Comparison of ENCODE assay signal across 8 mouse cellular contexts in genomic region chr3:9346356-9346755, GRCm38 (mm10).
A peak's percentile ranks its signal among the peaks of the same experiment; 100 is the strongest.
DNase-seq lines count a peak whose midpoint lies in the region; ATAC-seq and TF ChIP-seq lines count a peak whose summit lies in the region.

No protein-coding gene starts in this region.

- no peaks in the 10 kb centered on the region for H3K9me3 ChIP-seq in lung, postnatal 0 days (ENCODE audit: low read length)
- no peaks in the 10 kb centered on the region for H3K9me3 ChIP-seq in forebrain, embryonic 15.5 days
- H3K9me3 ChIP-seq in limb, embryonic 13.5 days = no peaks in the 10 kb centered on the region
- no peaks in the 10 kb centered on the region for H3K9me3 ChIP-seq in stomach, embryonic 15.5 days

- no peak for DNase-seq in lung, postnatal 0 days (ENCODE audit: low spot score)
- no peak for DNase-seq in lung, postnatal 36 days
- DNase-seq in layer of hippocampus, postnatal 14 days (ENCODE audit: low spot score in 2 of 2) = no peak
- DNase-seq in Muller cell, postnatal 12 days (ENCODE audit: inconsistent ontology term) = no peak
- DNase-seq in frontal cortex, postnatal 25 days (ENCODE audit: low spot score in 2 of 2) = no peak

- no peaks in the 10 kb centered on the region for H3K27me3 ChIP-seq in lung, postnatal 0 days (replicated peaks; ENCODE audit: insufficient read depth, low read length)
- peaks cover 8% of the 10 kb centered on the region; the same call in 1 of the 2 replicates for H3K27me3 ChIP-seq in forebrain, embryonic 15.5 days
- peaks cover 33% of the 10 kb centered on the region for H3K27me3 ChIP-seq in limb, embryonic 13.5 days
- no peaks in the 10 kb centered on the region; the same call in 1 of the 2 replicates for H3K27me3 ChIP-seq in stomach, embryonic 15.5 days (replicated peaks)

- TF ChIP-seq EP300 in lung, postnatal 0 days (IDR thresholded peaks at IDR 0.05) = no peak

- 0 out of 2 replicates have a peak overlapping the region, but pooled peaks have one; percentile 16 for H3K9ac ChIP-seq in lung, postnatal 0 days (replicated peaks; ENCODE audit: low read depth)
- H3K9ac ChIP-seq in forebrain, embryonic 15.5 days (replicated peaks) = peak overlapping the region; percentile 67
- H3K9ac ChIP-seq in limb, embryonic 13.5 days = peak overlapping the region; percentile 67
- H3K9ac ChIP-seq in stomach, embryonic 15.5 days = no peak overlapping the region

- no peak overlapping the region for H3K27ac ChIP-seq in lung, postnatal 0 days (ENCODE audit: low read length)
- no peak overlapping the region for H3K27ac ChIP-seq in forebrain, embryonic 15.5 days (replicated peaks)
- H3K27ac ChIP-seq in limb, embryonic 13.5 days = no peak overlapping the region
- H3K27ac ChIP-seq in stomach, embryonic 15.5 days = no peak overlapping the region

- WGBS in lung, postnatal 0 days = 18% methylated on average over 13 of the region's 13 CpGs
- WGBS in forebrain, embryonic 15.5 days = 4% methylated on average over 13 of the region's 13 CpGs
- WGBS in limb, embryonic 13.5 days = 3% methylated on average over 13 of the region's 13 CpGs
- WGBS in stomach, embryonic 15.5 days = 16% methylated on average over 13 of the region's 13 CpGs

- H3K36me3 ChIP-seq in lung, postnatal 0 days (ENCODE audit: insufficient read depth, low read length) = no peaks in the 10 kb centered on the region
- H3K36me3 ChIP-seq in forebrain, embryonic 15.5 days = no peaks in the 10 kb centered on the region
- no peaks in the 10 kb centered on the region for H3K36me3 ChIP-seq in limb, embryonic 13.5 days
- no peaks in the 10 kb centered on the region for H3K36me3 ChIP-seq in stomach, embryonic 15.5 days

- TF ChIP-seq CTCF in lung, postnatal 0 days (IDR thresholded peaks at IDR 0.05) = no peak

- H3K4me1 ChIP-seq in lung, postnatal 0 days (ENCODE audit: insufficient read depth, low read depth, low read length) = peaks cover 7% of the 10 kb centered on the region; the same call in 1 of the 2 replicates
- peaks cover 28% of the 10 kb centered on the region for H3K4me1 ChIP-seq in forebrain, embryonic 15.5 days
- peaks cover 24% of the 10 kb centered on the region for H3K4me1 ChIP-seq in limb, embryonic 13.5 days
- H3K4me1 ChIP-seq in stomach, embryonic 15.5 days = peaks cover 12% of the 10 kb centered on the region

- peak overlapping the region; percentile 49 for H3K4me3 ChIP-seq in lung, postnatal 0 days (ENCODE audit: low read depth, low read length)
- peak overlapping the region; percentile 59 for H3K4me3 ChIP-seq in forebrain, embryonic 15.5 days
- H3K4me3 ChIP-seq in limb, embryonic 13.5 days = peak overlapping the region; percentile 56
- H3K4me3 ChIP-seq in stomach, embryonic 15.5 days (replicated peaks) = peak overlapping the region; percentile 46

- no peak for ATAC-seq in lung, postnatal 0 days
- 0 out of 2 replicates have a peak, but pooled peaks have one; percentile 1 for ATAC-seq in forebrain, embryonic 15.5 days (replicated peaks)
- ATAC-seq in limb, embryonic 13.5 days (ENCODE audit: low FRiP score, low read depth) = no peak
- no peak for ATAC-seq in stomach, embryonic 15.5 days (ENCODE audit: insufficient read depth, low FRiP score, low read depth)

- H3K4me2 ChIP-seq in lung, postnatal 0 days (replicated peaks; ENCODE audit: low read depth, low read length) = peak overlapping the region; percentile 87
- H3K4me2 ChIP-seq in forebrain, embryonic 15.5 days (replicated peaks) = peak overlapping the region; percentile 99
- peak overlapping the region; percentile 97 for H3K4me2 ChIP-seq in limb, embryonic 13.5 days (replicated peaks)
- H3K4me2 ChIP-seq in stomach, embryonic 15.5 days = peak overlapping the region; percentile 90
